23 mouse cellular contexts compared by ENCODE assay signal in genomic region chr6:87867256-87867655, GRCm38 (mm10). TPM values are rescaled to one million over a fixed set of nuclear protein-coding genes. Genes with fewer than 3 reads are reported as not detected.
DNase-seq lines count a peak whose midpoint lies in the region; ATAC-seq and TF ChIP-seq lines count a peak whose summit lies in the region.
"Had no signal": no experiment of that assay in that cellular context is flagged by ENCODE, and none has a peak within 500 bp of the region (broad histone marks: within the 10 kb centered on the region; RNA-seq: fewer than 3 reads in every experiment).

No protein-coding gene starts in this region.

- peaks cover 8% of the 10 kb centered on the region for H3K4me1 ChIP-seq in embryonic fibroblast, embryonic 13.5 days (ENCODE audit: control insufficient read depth, insufficient read depth, low read length)
- no peaks in the 10 kb centered on the region for H3K4me1 ChIP-seq in hindbrain, embryonic 12.5 days
- H3K4me1 ChIP-seq: embryonic facial prominence, embryonic 10.5 days; forebrain, embryonic 15.5 days; hindbrain, embryonic 10.5 days; limb, embryonic 15.5 days; midbrain, embryonic 12.5 days had no signal

- H3K4me3 ChIP-seq in embryonic fibroblast, embryonic 13.5 days (ENCODE audit: insufficient read depth, low read length), result no peak overlapping the region
- no peak overlapping the region for H3K4me3 ChIP-seq in hindbrain, embryonic 12.5 days
- H3K4me3 ChIP-seq: embryonic facial prominence, embryonic 10.5 days; erythroblast, embryonic 14.5 days; forebrain, embryonic 15.5 days; heart, embryonic 15.5 days; hindbrain, embryonic 10.5 days; limb, embryonic 15.5 days; midbrain, embryonic 12.5 days had no signal

- H3K27me3 ChIP-seq in hindbrain, embryonic 12.5 days, result no peaks in the 10 kb centered on the region
- H3K27me3 ChIP-seq: forebrain, embryonic 15.5 days; heart, embryonic 15.5 days; limb, embryonic 15.5 days; midbrain, embryonic 12.5 days had no signal

- H3K27ac ChIP-seq in embryonic fibroblast, embryonic 13.5 days (ENCODE audit: insufficient read depth, low read length), result peak overlapping the region; percentile 75
- no peak overlapping the region for H3K27ac ChIP-seq in hindbrain, embryonic 12.5 days
- H3K27ac ChIP-seq: embryonic facial prominence, embryonic 10.5 days; forebrain, embryonic 15.5 days; heart, embryonic 15.5 days; hindbrain, embryonic 10.5 days; limb, embryonic 15.5 days; midbrain, embryonic 12.5 days; stomach, postnatal 0 days had no signal

- no peak overlapping the region for H3K4me2 ChIP-seq in hindbrain, embryonic 12.5 days (replicated peaks)
- H3K4me2 ChIP-seq: forebrain, embryonic 15.5 days; heart, embryonic 15.5 days; limb, embryonic 15.5 days; midbrain, embryonic 12.5 days had no signal

- no peak for DNase-seq in frontal cortex, postnatal 10 days (ENCODE audit: low spot score in 2 of 2)
- peak; percentile 59 for DNase-seq in MEL-GATA-1-ER (ENCODE audit: extremely low read depth, low read depth)
- DNase-seq in heart, adult 8-10 months (ENCODE audit: low spot score), result no peak
- no peak for DNase-seq in cerebellum, adult 8-10 months
- DNase-seq: adrenal gland, postnatal 25 days; cerebellum, postnatal 25 days; heart, adult 18-20 months; kidney, adult 8-10 months; kidney, postnatal 4 days; lung, postnatal 14 days; right cerebral cortex, postnatal 25 days had no signal

- TF ChIP-seq CTCF in embryonic fibroblast, embryonic 13.5 days (IDR thresholded peaks at IDR 0.05; ENCODE audit: borderline replicate concordance, insufficient read depth, low read length), result no peak

- H3K9ac ChIP-seq in hindbrain, embryonic 12.5 days, result no peak overlapping the region
- H3K9ac ChIP-seq: forebrain, embryonic 15.5 days; heart, embryonic 15.5 days; limb, embryonic 15.5 days; midbrain, embryonic 12.5 days had no signal

- ATAC-seq in frontal cortex, adult (ENCODE audit: low TSS enrichment), result 0 out of 2 replicates have a peak, but pooled peaks have one; percentile 9
- peak; percentile 65 for ATAC-seq in megakaryocyte progenitor cell, adult 5-6 weeks (replicated peaks; ENCODE audit: poor library complexity)
- ATAC-seq in hindbrain, embryonic 12.5 days (ENCODE audit: low FRiP score), result no peak
- ATAC-seq: forebrain, embryonic 15.5 days had no signal

- no peaks in the 10 kb centered on the region for H3K9me3 ChIP-seq in hindbrain, embryonic 12.5 days (replicated peaks)
- H3K9me3 ChIP-seq: embryonic facial prominence, embryonic 10.5 days; forebrain, embryonic 15.5 days; heart, embryonic 15.5 days; hindbrain, embryonic 10.5 days; limb, embryonic 15.5 days; midbrain, embryonic 12.5 days had no signal

- WGBS in hindbrain, embryonic 12.5 days, result 87% methylated on average over 2 of the region's 2 CpGs

- no peak for TF ChIP-seq POLR2A in embryonic fibroblast, embryonic 13.5 days (IDR thresholded peaks at IDR 0.05; ENCODE audit: low read depth, low read length)

- H3K36me3 ChIP-seq in hindbrain, embryonic 12.5 days, result no peaks in the 10 kb centered on the region
- H3K36me3 ChIP-seq: embryonic facial prominence, embryonic 10.5 days; forebrain, embryonic 15.5 days; heart, embryonic 15.5 days; hindbrain, embryonic 10.5 days; limb, embryonic 15.5 days; midbrain, embryonic 12.5 days had no signal

RNA-seq across cellular contexts. Expression of gene Cnbp, which starts 16.4 kb away (rescaled TPM):
- polyA plus RNA-seq in embryonic fibroblast, embryonic 13.5 days (2011; ENCODE audit: insufficient read length, low read depth, missing spikeins), result 353 and 374 TPM in 2 replicates
- total RNA-seq in megakaryocyte progenitor cell, adult 5-6 weeks (2015), result 670 and 676 TPM in 2 replicates
- 953 and 1,115 TPM in 2 replicates for total RNA-seq in megakaryocyte progenitor cell, adult 5-6 weeks (2017)
- 793 and 799 TPM in 2 replicates for polyA plus RNA-seq in hindbrain, embryonic 12.5 days (2016; fragmentation: Nextera tagmentation; extraction: Ambion mirVana)
- total RNA-seq in heart, adult 8-10 months (2022), result 100 to 1,000 TPM; 315 to 376 (median 329) TPM

RNA-seq across cellular contexts. Expression of gene Copg1, which starts 20.4 kb away (rescaled TPM):
- polyA plus RNA-seq in embryonic fibroblast, embryonic 13.5 days (2011; ENCODE audit: insufficient read length, low read depth, missing spikeins), result 230 TPM in 2 replicates
- 40.1 and 43.2 TPM in 2 replicates for total RNA-seq in megakaryocyte progenitor cell, adult 5-6 weeks (2015)
- 67.2 and 75.4 TPM in 2 replicates for total RNA-seq in megakaryocyte progenitor cell, adult 5-6 weeks (2017)
- 165 TPM in 2 replicates for polyA plus RNA-seq in hindbrain, embryonic 12.5 days (2016; fragmentation: Nextera tagmentation; extraction: Ambion mirVana)
- total RNA-seq in heart, adult 8-10 months (2022), result 10 to 100 TPM; 38.3 to 41.1 (median 40.0) TPM

RNA-seq across cellular contexts. Expression of gene Isy1, which starts 28.7 kb away (rescaled TPM):
- 48.9 and 52.5 TPM in 2 replicates for polyA plus RNA-seq in embryonic fibroblast, embryonic 13.5 days (2011; ENCODE audit: insufficient read length, low read depth, missing spikeins)
- 27.8 and 32.1 TPM in 2 replicates for total RNA-seq in megakaryocyte progenitor cell, adult 5-6 weeks (2015)
- 115 and 136 TPM in 2 replicates for total RNA-seq in megakaryocyte progenitor cell, adult 5-6 weeks (2017)
- 47.4 and 52.7 TPM in 2 replicates for polyA plus RNA-seq in hindbrain, embryonic 12.5 days (2016; fragmentation: Nextera tagmentation; extraction: Ambion mirVana)
- total RNA-seq in heart, adult 8-10 months (2022), result 10 to 100 TPM; 18.4 to 28.1 (median 20.6) TPM

RNA-seq across cellular contexts. Expression of gene Gm45140, which starts 31.7 kb away (rescaled TPM):
- polyA plus RNA-seq in embryonic fibroblast, embryonic 13.5 days (2011; ENCODE audit: insufficient read length, low read depth, missing spikeins), result 2.5 and 8.9 TPM in 2 replicates
- total RNA-seq in megakaryocyte progenitor cell, adult 5-6 weeks (2015), result 2.2 and 3.7 TPM in 2 replicates
- total RNA-seq in megakaryocyte progenitor cell, adult 5-6 weeks (2017), result 17.4 and 19.9 TPM in 2 replicates
- polyA plus RNA-seq in hindbrain, embryonic 12.5 days (2016; fragmentation: Nextera tagmentation; extraction: Ambion mirVana), result 4.1 and 5.0 TPM in 2 replicates
- 1 to 10 TPM in 1 of 4 experiments, under 1 TPM in 1, not detected in 2; 0.24 to 1.9 TPM for total RNA-seq in heart, adult 8-10 months (2022)

RNA-seq across cellular contexts. Expression of gene Hmces, which starts 46.5 kb away (rescaled TPM):
- 22.2 and 23.4 TPM in 2 replicates for polyA plus RNA-seq in embryonic fibroblast, embryonic 13.5 days (2011; ENCODE audit: insufficient read length, low read depth, missing spikeins)
- 20.9 and 25.5 TPM in 2 replicates for total RNA-seq in megakaryocyte progenitor cell, adult 5-6 weeks (2015)
- 34.5 and 37.8 TPM in 2 replicates for total RNA-seq in megakaryocyte progenitor cell, adult 5-6 weeks (2017)
- 43.7 and 45.2 TPM in 2 replicates for polyA plus RNA-seq in hindbrain, embryonic 12.5 days (2016; fragmentation: Nextera tagmentation; extraction: Ambion mirVana)
- total RNA-seq in heart, adult 8-10 months (2022), result 1 to 10 TPM; 7.8 to 9.4 (median 9.1) TPM
